Mouse (Mus musculus) T-helper 1 cell (primary cell): ENCODE data around the gene Myo15b.

Experiments
- in situ Hi-C: fragments of 300-600 bp; cut with MboI, MseI; formaldehyde crosslinking; loops from one replicate; pipeline ENCODE4 v1.15.1; 2025; ENCODE audit warnings: high pct_unique_total_duplicates

The Myo15b gene

GRCm38 (mm10) chr11:115858354-115858753 is at the start of gene Myo15b:
TSS of gene Myo15b (plus strand) at chr11:115858406.
- in situ Hi-C loops = no loop called here

DNA sequence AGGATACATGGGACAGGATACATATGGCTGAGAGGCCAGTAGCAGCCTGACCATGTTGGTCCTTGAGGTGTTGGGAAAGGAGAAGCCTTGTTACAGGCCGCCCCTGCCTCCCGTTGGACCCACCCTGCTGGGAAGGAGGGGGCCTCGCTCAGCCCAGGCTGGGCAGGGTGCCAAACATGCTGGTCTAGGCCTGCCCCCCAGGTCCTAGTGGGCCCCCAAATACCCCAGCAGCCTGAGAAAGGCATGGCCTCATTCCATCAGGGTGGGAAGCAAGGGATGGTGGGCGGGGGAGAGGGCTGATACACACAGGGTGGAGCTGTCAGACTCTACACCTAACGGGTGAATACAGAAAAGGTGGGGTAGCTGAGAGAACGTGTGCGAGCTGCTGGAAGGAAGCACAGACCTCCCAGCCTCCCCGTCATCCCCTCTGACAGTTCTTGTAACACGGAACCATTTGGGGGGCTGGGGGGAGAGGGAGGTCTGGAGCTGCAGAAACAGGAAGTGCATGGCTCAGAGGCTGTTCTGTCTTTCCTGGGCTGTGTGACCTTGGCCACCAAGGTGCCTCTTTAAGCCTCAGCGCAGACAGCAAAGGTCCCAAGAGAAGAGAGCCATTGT is 49.4 kb upstream of the Myo15b start:
- in situ Hi-C loops = no loop called here

DNA sequence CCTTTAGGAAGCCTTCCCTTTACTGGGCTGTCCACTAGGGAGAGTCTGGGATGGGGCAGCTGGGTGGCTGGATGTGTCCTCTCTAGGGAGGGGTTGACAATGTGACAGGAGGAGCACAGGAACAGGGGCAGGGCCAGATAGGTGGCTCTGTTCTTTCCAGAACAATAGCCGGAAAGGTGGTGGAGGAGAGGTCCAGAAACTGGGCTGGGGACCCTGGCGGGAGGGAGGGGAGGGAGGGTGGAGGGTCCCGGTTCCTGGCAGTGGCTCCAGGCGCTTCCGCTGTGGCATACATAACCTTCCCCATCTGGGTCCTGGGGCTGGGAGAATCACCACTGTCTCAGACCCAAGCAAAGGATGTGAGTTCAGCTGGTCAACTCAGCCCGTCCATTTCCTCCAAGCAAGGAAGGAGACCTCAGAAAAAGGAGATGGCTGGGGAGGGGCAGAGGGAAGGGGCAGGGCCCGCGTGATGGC is 48.9 kb upstream of the Myo15b start:
- in situ Hi-C loops = no loop called here

DNA sequence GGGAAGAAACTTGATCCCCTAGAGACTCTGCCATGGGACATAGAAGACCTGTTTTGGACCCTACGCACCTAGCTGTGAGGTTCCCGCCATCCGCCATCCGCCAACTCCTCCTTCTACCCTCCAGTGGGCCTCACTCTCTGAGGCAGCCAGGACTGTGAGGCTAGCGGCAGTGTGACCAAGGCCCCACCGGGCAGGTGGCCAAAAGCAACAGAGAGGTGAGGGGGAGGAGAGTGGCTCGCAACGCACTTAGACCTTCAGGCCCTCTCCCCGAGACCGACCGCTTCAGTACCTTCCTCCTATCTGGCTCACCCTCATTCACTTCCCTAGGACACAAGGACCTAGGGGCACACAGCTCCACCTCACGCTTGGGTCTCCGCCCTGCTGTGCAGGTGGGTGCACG is 47.8 kb upstream of the Myo15b start:
- in situ Hi-C loops = loop anchor here (5.0 kb wide), 2 partner anchors 88 to 163 kb away; no protein-coding TSS in a partner anchor

GRCm38 (mm10) chr11:115811381-115812093 is 46.7 kb upstream of the Myo15b start:
- in situ Hi-C loops = loop anchor here (5.0 kb wide), 2 partner anchors 89 to 164 kb away; no protein-coding TSS in a partner anchor

DNA sequence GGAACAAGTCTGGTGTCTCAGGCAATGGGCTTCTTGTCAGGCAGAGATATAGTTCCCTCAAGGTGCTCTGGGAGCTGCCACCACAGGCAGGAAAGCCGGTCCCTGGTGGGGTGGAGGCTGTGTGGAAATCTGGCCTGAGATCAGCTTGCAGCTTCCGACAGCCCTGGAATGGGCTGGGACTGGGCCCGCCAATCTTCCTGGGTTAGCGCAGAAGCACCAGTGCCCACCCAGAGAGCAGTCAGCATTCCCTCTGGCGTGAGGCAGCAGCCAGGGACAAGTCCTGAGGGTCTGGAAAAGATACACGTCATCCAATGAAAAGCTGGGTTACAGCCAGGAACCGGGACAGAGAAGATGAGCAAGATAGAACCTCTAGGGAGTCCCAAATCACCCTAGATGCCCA is 46.1 kb upstream of the Myo15b start:
- in situ Hi-C loops = loop anchor here (5.0 kb wide), 2 partner anchors 90 to 165 kb away; no protein-coding TSS in a partner anchor

DNA sequence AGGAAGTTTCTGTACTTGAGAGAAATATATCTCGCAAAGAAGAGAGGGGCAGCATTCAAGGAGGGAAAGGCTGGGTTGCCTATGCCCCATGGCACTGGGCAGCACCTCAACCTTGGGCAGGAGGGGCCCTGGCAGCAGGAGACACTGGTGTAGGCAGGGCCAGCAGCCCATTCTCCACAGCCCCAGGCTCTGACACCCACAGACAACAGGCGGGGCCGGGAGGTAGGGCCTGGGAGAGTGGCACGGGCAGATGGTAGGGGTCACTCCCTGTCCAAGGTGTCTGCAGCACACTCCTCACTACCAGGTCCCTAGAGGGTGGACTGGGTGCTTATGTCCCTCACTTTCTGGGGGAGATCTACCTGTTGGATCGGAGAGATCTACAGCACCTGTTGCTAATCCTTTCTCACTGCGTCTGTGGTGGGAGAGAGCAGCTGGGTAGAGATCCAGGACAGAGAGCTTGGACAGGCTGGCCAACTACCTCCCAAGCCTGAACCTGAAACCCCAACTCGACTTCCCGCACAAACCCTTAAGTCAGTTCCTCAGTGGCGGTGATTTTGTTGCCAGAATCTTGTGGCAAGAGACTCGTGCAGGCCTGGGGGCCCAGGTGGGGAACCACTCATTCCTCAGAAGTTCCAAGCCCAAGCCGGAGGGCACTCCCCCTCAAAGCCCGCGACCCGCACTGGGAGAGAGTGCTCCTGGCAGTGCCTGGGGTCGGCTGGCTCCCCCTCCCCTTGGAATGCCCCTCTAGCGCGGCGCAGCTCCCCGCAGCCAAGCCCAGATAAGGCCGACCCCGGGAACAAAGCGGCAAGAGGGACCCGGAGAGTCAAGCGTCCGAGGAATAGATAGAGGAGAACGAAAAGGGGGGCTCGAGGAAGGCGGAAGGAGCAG is 45.4 kb upstream of the Myo15b start:
- in situ Hi-C loops = loop anchor here (5.0 kb wide), 2 partner anchors 90 to 165 kb away; no protein-coding TSS in a partner anchor

- in situ Hi-C loops = loop anchor here (5.0 kb wide), 2 partner anchors 91 to 166 kb away; no protein-coding TSS in a partner anchor
These were observed 44.5 kb upstream of the Myo15b start, which contains the start of gene Caskin2 for GRCm38 (mm10) chr11:115813507-115814296. TSS of gene Caskin2 (minus strand) at chr11:115813639.

- in situ Hi-C loops = loop anchor here (5.0 kb wide), 2 partner anchors 93 to 168 kb away; no protein-coding TSS in a partner anchor
These were observed 43.4 kb upstream of the Myo15b start, which contains the start of gene Tsen54 for GRCm38 (mm10) chr11:115814605-115815450. TSS of gene Tsen54 (plus strand) at chr11:115814724.

GRCm38 (mm10) chr11:115817331-115817730 is 40.9 kb upstream of the Myo15b start:
- in situ Hi-C loops = no loop called here

GRCm38 (mm10) chr11:115819915-115820623 is 38.1 kb upstream of the Myo15b start:
- in situ Hi-C loops = no loop called here

DNA sequence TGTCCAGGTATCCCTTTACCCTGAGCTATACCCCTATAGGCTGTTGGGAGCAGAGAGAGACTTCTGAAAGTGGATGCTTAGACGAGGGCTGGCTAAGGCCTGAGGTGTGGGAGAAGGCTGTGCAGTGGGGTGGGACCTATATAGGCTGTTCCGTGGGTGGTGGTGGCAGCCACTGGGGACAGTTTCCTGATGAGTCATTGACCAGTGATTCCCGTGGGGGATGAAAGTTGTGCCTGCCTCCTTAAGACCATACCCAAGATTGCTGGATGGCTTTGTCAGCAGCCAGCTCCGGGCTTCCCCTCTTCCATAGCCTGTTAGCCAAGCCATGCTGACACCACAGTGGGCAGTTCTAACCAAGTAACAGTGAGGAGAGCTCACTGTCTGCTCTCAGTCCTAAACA is 37.2 kb upstream of the Myo15b start:
- in situ Hi-C loops = no loop called here

DNA sequence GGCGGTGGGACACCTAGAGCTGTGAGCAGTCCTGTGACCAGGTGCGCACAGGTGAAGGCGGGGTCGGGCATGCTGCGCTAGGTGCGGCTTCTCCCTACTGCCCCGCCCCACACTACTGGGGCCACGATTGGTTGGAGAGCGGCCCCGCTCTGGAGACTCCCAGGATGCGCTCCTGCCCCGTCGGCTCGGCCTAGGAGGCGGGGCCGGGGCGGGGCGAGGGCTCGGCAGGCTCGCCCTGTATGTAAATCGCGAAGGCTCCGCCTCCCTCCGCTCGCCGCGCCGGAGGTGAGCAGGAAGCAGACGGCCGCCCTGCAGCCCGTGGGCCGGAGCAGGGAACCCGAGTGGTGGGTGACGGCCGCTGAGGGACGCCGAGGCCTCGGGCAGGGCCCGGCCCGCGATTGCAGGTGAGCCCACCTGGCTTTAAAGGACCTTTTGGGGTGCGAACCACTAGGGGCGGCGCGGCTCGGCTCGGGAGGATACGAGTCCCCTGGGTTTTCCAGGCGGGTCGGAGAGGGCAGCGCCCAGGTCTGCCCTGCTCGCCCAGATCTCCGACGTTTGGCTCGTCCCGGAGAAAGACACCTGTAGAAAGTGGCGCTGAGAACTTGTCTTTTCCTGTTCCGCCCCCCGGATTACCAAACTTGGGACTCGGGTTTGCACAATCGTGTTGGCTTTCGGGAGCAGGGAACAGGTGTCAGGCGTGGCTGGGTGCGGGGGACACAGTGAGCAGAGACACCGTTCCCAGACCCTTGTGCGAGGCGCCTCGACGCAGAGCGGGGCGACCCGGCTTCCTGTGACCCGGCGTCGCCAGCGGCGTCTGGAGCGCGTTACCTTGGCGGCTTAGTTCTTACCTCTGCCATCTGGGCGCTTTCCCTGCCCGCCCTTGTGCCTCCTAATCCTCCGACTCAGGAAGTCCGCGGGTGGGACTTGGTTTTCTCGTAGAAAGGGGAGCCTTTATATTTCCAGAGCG is 34.1 kb upstream of the Myo15b start, which contains the start of gene Llgl2:
Gene Llgl2 (plus strand): TSS at position 276 of the 967 bp plus-strand sequence.
- in situ Hi-C loops = no loop called here

DNA sequence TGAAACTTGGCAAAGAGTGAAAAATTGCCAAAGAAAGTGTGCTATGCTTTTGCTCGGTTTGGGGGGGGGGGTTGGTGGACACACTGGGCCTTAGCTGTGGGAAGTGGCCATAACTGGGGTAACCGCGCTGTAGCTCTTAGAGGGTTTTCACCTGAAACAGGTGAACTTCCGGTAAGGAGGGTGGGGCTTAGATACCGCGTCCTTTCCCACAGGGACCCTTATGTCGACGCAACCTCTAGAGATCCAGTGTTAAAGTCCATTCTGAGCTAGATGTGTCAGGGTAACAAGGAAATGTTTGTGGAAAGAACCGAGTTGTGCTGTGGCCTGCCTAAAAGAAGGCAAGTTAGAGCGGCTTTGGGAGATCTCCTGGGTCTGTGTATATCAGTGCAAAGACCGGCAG is 33.4 kb upstream of the Myo15b start:
- in situ Hi-C loops = no loop called here

- in situ Hi-C loops = no loop called here
These were observed 31.7 kb upstream of the Myo15b start for GRCm38 (mm10) chr11:115826487-115826886.

- in situ Hi-C loops = no loop called here
These were observed 30.6 kb upstream of the Myo15b start for GRCm38 (mm10) chr11:115827624-115828023.

- in situ Hi-C loops = no loop called here
These were observed 29.2 kb upstream of the Myo15b start for GRCm38 (mm10) chr11:115829036-115829435.
